Mouse (Mus musculus) forebrain, embryonic 11.5 days (tissue): ENCODE measurements around the gene Aspg. TPM values are rescaled to one million over a fixed set of nuclear protein-coding genes. Genes with fewer than 3 reads are reported as not detected.
A peak's percentile ranks its signal among the peaks of the same experiment; 100 is the strongest.

Source experiments
- ATAC-seq: fragments of 200-750 bp; cut with Nextera tagmentation; replicated peaks from 2 replicates; pipeline ENCODE4 v1.8.0; 2017; ENCODE audit warnings: moderate TSS enrichment; ENCODE audit not compliant: low FRiP score
- DNase-seq: peaks from one replicate; pipeline ENCODE4 v3.0.0-alpha.2; 2017; ENCODE audit warnings: low spot score
- H3K27ac ChIP-seq: fragments of 300-500 bp; sonication (generic); 2 replicates; pipeline ENCODE4 v1.5.1; 2014; ENCODE audit warnings: low read depth, low read length
- H3K27me3 ChIP-seq: fragments of 300-500 bp; sonication (generic); 2 replicates; pipeline ENCODE4 v1.6.1; 2014; ENCODE audit warnings: mild to moderate bottlenecking, low read length, mixed read lengths; ENCODE audit not compliant: control insufficient read depth, insufficient read depth
- H3K36me3 ChIP-seq: fragments of 300-500 bp; sonication (generic); 2 replicates; pipeline ENCODE4 v1.6.1; 2014; ENCODE audit warnings: mild to moderate bottlenecking, low read length, moderate library complexity, mixed read lengths; ENCODE audit not compliant: control insufficient read depth, insufficient read depth
- H3K4me1 ChIP-seq: fragments of 300-500 bp; sonication (generic); replicated peaks from 2 replicates; pipeline ENCODE4 v1.6.1; 2014; ENCODE audit warnings: low read length, mixed read lengths; ENCODE audit not compliant: control insufficient read depth, insufficient read depth
- H3K4me2 ChIP-seq: fragments of 300-500 bp; sonication (generic); 2 replicates; pipeline ENCODE4 v1.6.1; 2014; ENCODE audit warnings: low read depth, mild to moderate bottlenecking, low read length, moderate library complexity, mixed read lengths; ENCODE audit not compliant: severe bottlenecking
- H3K4me3 ChIP-seq: fragments of 300-500 bp; sonication (generic); 2 replicates; pipeline ENCODE4 v1.5.1; 2014; ENCODE audit warnings: low read depth, low read length
- H3K9ac ChIP-seq: fragments of 300-500 bp; sonication (generic); 2 replicates; pipeline ENCODE4 v1.6.1; 2014; ENCODE audit warnings: low read length
- H3K9me3 ChIP-seq: fragments of 300-500 bp; sonication (generic); 2 replicates; pipeline ENCODE4 v1.6.1; 2016; ENCODE audit warnings: low read length, mixed read lengths; ENCODE audit not compliant: control insufficient read depth
- WGBS: fragments of 180-500 bp; shearing (Covaris S2); extraction: QIAGEN DNeasy Blood & Tissue Kit; methylation state at CpG from one replicate; pipeline ENCODE4 v1.1.7; 2014; 5-methylcytosine and 5-hydroxymethylcytosine counted together
- polyA plus RNA-seq: library from polyadenylated mRNA; unstranded; fragments of >200 nt; fragmentation: Nextera tagmentation; extraction: Ambion mirVana; gene quantifications from 2 replicates; pipeline ENCODE4 v1.2.1, GENCODE M21; 2014

Gene Aspg
- polyA plus RNA-seq, 1 experiment from 2014 or later: 0.29 TPM

GRCm38 (mm10) chr12:112147365-112147764 lies 40.9 kb downstream of the Aspg start:
- ATAC-seq: no peak
- H3K4me1 ChIP-seq: peaks cover 45% of the 10 kb centered on the region
- peak overlapping the region; percentile 61 for H3K4me3 ChIP-seq
- peaks cover 27% of the 10 kb centered on the region for H3K27me3 ChIP-seq
- H3K9ac ChIP-seq: peak overlapping the region; percentile 81
- DNase-seq: no peak
- 17% methylated on average over 5 of the region's 5 CpGs for WGBS
- no peaks in the 10 kb centered on the region; the same call in 1 of the 2 replicates for H3K36me3 ChIP-seq
- H3K9me3 ChIP-seq: no peaks in the 10 kb centered on the region
- peak overlapping the region; percentile 6; the same call in 1 of the 2 replicates for H3K27ac ChIP-seq
- H3K4me2 ChIP-seq: peak overlapping the region; percentile 95

DNA sequence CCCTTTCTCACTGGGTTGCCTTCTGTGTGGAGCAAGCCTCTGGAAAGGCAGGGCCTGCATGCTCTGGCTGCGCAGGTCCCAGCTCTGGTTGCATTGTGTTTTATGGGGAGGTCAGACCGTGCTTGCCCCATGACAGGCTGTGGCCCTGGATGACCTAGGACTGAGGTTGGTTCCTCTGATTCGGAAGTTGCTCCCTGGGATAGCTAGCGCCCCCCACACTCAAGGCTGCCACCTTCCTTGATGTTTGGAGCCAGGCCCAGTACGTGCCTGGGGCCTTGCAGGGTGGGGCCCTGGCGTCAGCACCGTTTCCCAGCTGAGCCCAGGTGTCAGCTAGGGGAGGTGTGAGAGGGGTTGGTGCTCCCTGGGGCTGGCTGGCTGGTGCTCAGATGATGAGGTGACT lies 43.5 kb downstream of the Aspg start:
- H3K4me2 ChIP-seq: 0 out of 2 replicates have a peak overlapping the region, but pooled peaks have one; percentile 11
- no peak overlapping the region for H3K9ac ChIP-seq
- peaks cover 47% of the 10 kb centered on the region for H3K4me1 ChIP-seq
- no peak for ATAC-seq
- 64% methylated on average over 7 of the region's 7 CpGs for WGBS
- H3K27me3 ChIP-seq: 0 out of 2 replicates have a peak, but pooled peaks cover under 1% of the 10 kb centered on the region
- no peak overlapping the region for H3K27ac ChIP-seq
- no peaks in the 10 kb centered on the region; the same call in 1 of the 2 replicates for H3K36me3 ChIP-seq
- H3K4me3 ChIP-seq: no peak overlapping the region
- DNase-seq: no peak
- no peaks in the 10 kb centered on the region for H3K9me3 ChIP-seq

DNA sequence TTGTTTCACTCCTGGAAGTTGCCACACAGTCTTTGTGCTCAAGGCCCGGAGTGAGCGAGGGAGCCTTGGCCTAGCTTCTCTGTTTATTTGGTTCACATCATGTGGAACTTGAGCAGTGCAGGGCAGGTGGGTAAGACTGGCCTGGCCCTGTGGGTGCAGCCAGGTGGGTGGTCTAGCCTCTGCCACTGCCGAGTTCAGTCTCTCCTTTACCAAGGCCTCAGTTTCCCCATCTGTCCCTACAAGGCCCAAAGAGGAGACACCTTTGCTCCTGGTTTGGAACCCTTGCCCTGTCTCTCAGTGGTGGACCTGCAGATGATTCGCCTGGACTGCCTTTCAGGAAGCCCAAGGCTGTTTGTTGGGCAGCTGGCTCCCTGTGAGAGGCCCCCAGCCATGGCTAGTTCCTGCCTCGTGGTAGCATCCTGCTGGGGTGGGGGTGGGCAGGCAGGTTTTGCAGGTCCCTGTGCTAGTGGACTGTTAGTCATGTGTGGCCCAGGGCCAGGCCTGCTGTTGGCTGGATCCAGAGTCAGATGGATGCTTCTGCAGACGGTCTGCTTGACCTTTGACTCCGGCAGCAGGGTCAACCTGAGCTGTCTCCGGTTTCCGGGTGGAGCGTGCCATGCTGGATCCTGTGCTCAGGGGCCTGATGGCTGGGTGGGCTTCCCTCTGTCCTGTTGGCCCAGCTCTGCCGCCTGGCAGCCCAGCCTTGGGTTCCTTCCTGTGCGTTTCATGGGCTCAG lies 44.9 kb downstream of the Aspg start:
- Histone ChIP-seq H3K36me3 (no peaks in the 10 kb centered on the region; the same call in 1 of the 2 replicates), H3K9me3 (no peaks in the 10 kb centered on the region), H3K4me2 (no peak overlapping the region), H3K4me1 (peaks cover 52% of the 10 kb centered on the region), H3K9ac (no peak overlapping the region), H3K27ac (no peak overlapping the region), H3K4me3 (no peak overlapping the region), H3K27me3 (no peaks in the 10 kb centered on the region)
- DNase-seq (no peak), ATAC-seq (no peak)
- WGBS: 48% methylated on average over 12 of the region's 12 CpGs

DNA sequence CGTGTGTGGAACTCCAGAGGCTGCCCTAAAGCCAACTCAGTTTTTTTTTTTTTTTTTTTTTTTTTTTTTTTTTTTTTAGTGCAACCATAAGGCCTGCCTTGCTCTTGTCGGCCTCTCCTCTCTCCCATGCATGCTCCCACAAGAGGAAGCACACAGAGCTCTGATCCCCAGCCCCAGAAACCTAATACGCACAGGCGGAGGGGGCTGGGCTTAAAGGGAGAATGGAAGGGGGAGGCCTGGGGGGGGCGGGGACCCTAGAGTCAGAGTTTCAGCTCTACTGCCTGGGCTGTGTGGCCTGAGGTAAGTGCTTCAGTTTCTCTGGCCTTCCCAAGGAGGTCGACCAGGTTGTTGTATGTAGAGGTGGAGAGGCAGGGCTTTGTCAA lies 45.5 kb downstream of the Aspg start:
- Histone ChIP-seq H3K36me3 (no peaks in the 10 kb centered on the region; the same call in 1 of the 2 replicates), H3K27me3 (no peaks in the 10 kb centered on the region), H3K9ac (no peak overlapping the region; the same call in 1 of the 2 replicates), H3K4me3 (no peak overlapping the region), H3K4me1 (peaks cover 49% of the 10 kb centered on the region), H3K27ac (no peak overlapping the region), H3K9me3 (no peaks in the 10 kb centered on the region), H3K4me2 (no peak overlapping the region)
- 35% methylated on average over 6 of the region's 6 CpGs for WGBS
- DNase-seq (no peak), ATAC-seq (no peak)

DNA sequence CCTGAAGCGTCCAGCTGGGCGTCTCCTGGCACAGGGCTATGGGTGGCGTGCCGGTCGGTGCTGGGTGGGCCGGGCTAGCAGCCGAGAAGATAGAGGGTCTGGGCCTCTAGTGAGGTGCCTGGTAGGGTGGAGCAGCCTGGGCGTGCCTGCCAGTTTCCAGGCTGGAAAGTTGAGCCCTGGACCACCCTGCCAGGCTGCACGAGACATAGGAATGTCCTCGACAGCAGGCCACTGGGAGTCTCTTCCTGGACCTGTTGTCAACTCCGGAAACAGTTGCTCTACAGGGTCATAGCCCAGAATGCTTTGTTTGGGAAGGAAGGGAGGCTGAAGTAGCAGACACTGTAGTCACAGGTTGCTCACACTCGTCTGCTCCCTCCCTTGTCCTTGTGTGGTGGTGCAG lies 47.1 kb downstream of the Aspg start:
- H3K4me2 ChIP-seq: no peak overlapping the region
- H3K4me3 ChIP-seq: no peak overlapping the region
- DNase-seq: no peak
- H3K27ac ChIP-seq: 0 out of 2 replicates have a peak overlapping the region, but pooled peaks have one; percentile 18
- ATAC-seq: no peak
- peaks cover 39% of the 10 kb centered on the region for H3K4me1 ChIP-seq
- no peaks in the 10 kb centered on the region for H3K9me3 ChIP-seq
- no peak overlapping the region; the same call in 1 of the 2 replicates for H3K9ac ChIP-seq
- H3K27me3 ChIP-seq: no peaks in the 10 kb centered on the region
- 87% methylated on average over 12 of the region's 12 CpGs for WGBS
- H3K36me3 ChIP-seq: no peaks in the 10 kb centered on the region; the same call in 1 of the 2 replicates

GRCm38 (mm10) chr12:112154476-112154875 lies 48.0 kb downstream of the Aspg start:
- Histone ChIP-seq H3K4me1 (peaks cover 36% of the 10 kb centered on the region), H3K27me3 (no peaks in the 10 kb centered on the region), H3K4me3 (no peak overlapping the region), H3K4me2 (no peak overlapping the region), H3K27ac (no peak overlapping the region), H3K36me3 (no peaks in the 10 kb centered on the region; the same call in 1 of the 2 replicates), H3K9ac (no peak overlapping the region), H3K9me3 (no peaks in the 10 kb centered on the region)
- ATAC-seq (no peak), DNase-seq (no peak)
- WGBS: 52% methylated on average over 5 of the region's 5 CpGs

GRCm38 (mm10) chr12:112155218-112156051 lies 49.0 kb downstream of the Aspg start:
- peak overlapping the region; percentile 48 for H3K9ac ChIP-seq

DNA sequence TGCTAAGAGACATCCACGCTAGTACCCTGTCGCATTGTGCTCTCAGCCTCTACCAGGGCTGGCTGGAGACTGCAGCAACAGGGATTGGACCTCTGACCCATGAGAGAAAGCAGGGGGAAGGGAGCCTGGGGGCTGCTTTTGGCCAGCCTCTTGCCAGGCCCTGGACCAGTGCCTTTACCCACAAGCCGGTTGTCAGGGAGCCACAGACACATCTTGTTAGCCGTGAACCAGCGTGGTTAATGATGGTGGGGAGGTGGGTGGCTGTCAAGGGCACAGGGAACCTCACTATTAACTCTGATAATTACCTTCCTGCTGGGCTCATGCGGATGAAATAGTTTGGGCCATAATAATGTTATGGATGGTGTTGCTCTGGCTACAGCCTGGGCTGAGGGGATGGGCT lies 50.3 kb downstream of the Aspg start:
- Histone ChIP-seq H3K27ac (no peak overlapping the region; the same call in 1 of the 2 replicates), H3K9ac (no peak overlapping the region), H3K4me3 (no peak overlapping the region), H3K4me1 (peaks cover 22% of the 10 kb centered on the region), H3K36me3 (no peaks in the 10 kb centered on the region; the same call in 1 of the 2 replicates), H3K9me3 (no peaks in the 10 kb centered on the region), H3K27me3 (no peaks in the 10 kb centered on the region), H3K4me2 (no peak overlapping the region)
- ATAC-seq (no peak), DNase-seq (no peak)
- WGBS: 74% methylated on average over 6 of the region's 6 CpGs

More at GRCm38 (mm10) chr12:112155218-112156051, 49.0 kb downstream of the Aspg start:
- Histone ChIP-seq H3K27ac (peak overlapping the region; percentile 53), H3K4me3 (no peak overlapping the region), H3K27me3 (no peaks in the 10 kb centered on the region), H3K36me3 (no peaks in the 10 kb centered on the region; the same call in 1 of the 2 replicates), H3K4me2 (no peak overlapping the region), H3K9me3 (no peaks in the 10 kb centered on the region), H3K4me1 (peaks cover 31% of the 10 kb centered on the region)
- DNase-seq: no peak
- ATAC-seq: no peak
- WGBS: 39% methylated on average over 16 of the region's 16 CpGs
